Mouse (Mus musculus) midbrain, postnatal 0 days (tissue): ENCODE measurements at regions not wholly inside any gene's neighbourhood (a gene's known extent, or its start where the extent isn't known, plus 50 kb on each side); places are given as distances from the start of the nearest gene placed in this dataset.

ENCODE experiments used
- ATAC-seq: fragments of 200-750 bp; cut with Nextera tagmentation; 2 replicates; pipeline ENCODE4 v1.8.0; 2017; ENCODE audit warnings: moderate number of reproducible peaks, mild to moderate bottlenecking, moderate TSS enrichment, moderate library complexity; ENCODE audit not compliant: low FRiP score
- DNase-seq: peaks from one replicate; pipeline ENCODE4 v3.0.0-alpha.2; 2015; ENCODE audit warnings: low spot score
- H3K27ac ChIP-seq: fragments of 300-500 bp; sonication (generic); 2 replicates; pipeline ENCODE4 v1.5.1; 2014; ENCODE audit warnings: low read depth, mild to moderate bottlenecking, low read length, mixed read lengths
- H3K27me3 ChIP-seq: fragments of 300-500 bp; sonication (generic); 2 replicates; pipeline ENCODE4 v1.6.1; 2014; ENCODE audit warnings: low read length, control low read depth, mixed read lengths; ENCODE audit not compliant: insufficient read depth
- H3K36me3 ChIP-seq: fragments of 300-500 bp; sonication (generic); 2 replicates; pipeline ENCODE4 v1.6.1; 2014; ENCODE audit warnings: low read length, control low read depth, mixed read lengths; ENCODE audit not compliant: insufficient read depth
- H3K4me1 ChIP-seq: fragments of 300-500 bp; sonication (generic); 2 replicates; pipeline ENCODE4 v1.6.1; 2014; ENCODE audit warnings: mild to moderate bottlenecking, control low read depth, antibody characterized with exemption, low read length, mixed read lengths; ENCODE audit not compliant: insufficient read depth
- H3K4me2 ChIP-seq: fragments of 300-500 bp; sonication (generic); 2 replicates; pipeline ENCODE4 v1.6.1; 2014; ENCODE audit warnings: low read depth, mild to moderate bottlenecking, low read length, mixed read lengths; ENCODE audit not compliant: poor library complexity, severe bottlenecking
- H3K4me3 ChIP-seq: fragments of 300-500 bp; sonication (generic); 2 replicates; pipeline ENCODE4 v1.5.1; 2014; ENCODE audit warnings: low read depth, mild to moderate bottlenecking, low read length, moderate library complexity
- H3K9ac ChIP-seq: fragments of 300-500 bp; sonication (generic); replicated peaks from 2 replicates; pipeline ENCODE4 v1.6.1; 2014; ENCODE audit warnings: mild to moderate bottlenecking, low read length, moderate library complexity, mixed read lengths; ENCODE audit not compliant: poor library complexity, severe bottlenecking
- H3K9me3 ChIP-seq: fragments of 300-500 bp; sonication (generic); 2 replicates; pipeline ENCODE4 v1.6.1; 2016; ENCODE audit warnings: low read length, control low read depth
- CTCF ChIP-seq: IDR thresholded peaks from 2 replicates; pipeline ENCODE4 v1.5.1; 2016; ENCODE audit warnings: antibody characterized with exemption, mild to moderate bottlenecking
- WGBS: fragments of 180-500 bp; shearing (Covaris S2); extraction: QIAGEN DNeasy Blood & Tissue Kit; methylation state at CpG from one replicate; pipeline ENCODE4 v1.1.7; 2014; 5-methylcytosine and 5-hydroxymethylcytosine counted together

- H3K36me3 ChIP-seq, result no peaks in the 10 kb centered on the region
- ATAC-seq, result no peak
- H3K9ac ChIP-seq, result no peak overlapping the region
- no peaks in the 10 kb centered on the region for H3K4me1 ChIP-seq
- WGBS, result 8% methylated on average over 1 of the region's 1 CpGs
- no peaks in the 10 kb centered on the region for H3K27me3 ChIP-seq
- H3K27ac ChIP-seq, result no peak overlapping the region
- no peak for DNase-seq
- TF ChIP-seq CTCF, result no peak
- H3K4me3 ChIP-seq, result no peak overlapping the region
- H3K9me3 ChIP-seq, result no peaks in the 10 kb centered on the region
- H3K4me2 ChIP-seq, result no peak overlapping the region
Observed at GRCm38 (mm10) chr2:95054636-95055035, 616.7 kb upstream of the Api5 start.

- H3K27me3 ChIP-seq, result no peaks in the 10 kb centered on the region
- no peaks in the 10 kb centered on the region for H3K36me3 ChIP-seq
- no peak for TF ChIP-seq CTCF
- ATAC-seq, result no peak
- no peaks in the 10 kb centered on the region for H3K9me3 ChIP-seq
- H3K4me3 ChIP-seq, result no peak overlapping the region
- WGBS, result 81% methylated on average over 3 of the region's 3 CpGs
- no peaks in the 10 kb centered on the region for H3K4me1 ChIP-seq
- H3K4me2 ChIP-seq, result no peak overlapping the region
- H3K27ac ChIP-seq, result no peak overlapping the region
- DNase-seq, result peak; percentile 3
- no peak overlapping the region for H3K9ac ChIP-seq
Observed at GRCm38 (mm10) chr2:95053866-95054265, 615.9 kb upstream of the Api5 start.
